Mouse (Mus musculus): ENCODE results near the gene Egfem1.
A peak's percentile ranks its signal among the peaks of the same experiment; 100 is the strongest.

Egfem1 gene

GRCm38 (mm10) chr3:29081952-29082295, at the start of gene Egfem1:
Egfem1 (plus strand) TSS chr3:29082023.
- DNase-seq (ENCODE audit: low spot score) = no peak

- no peak for DNase-seq (ENCODE audit: low spot score)
Observed at GRCm38 (mm10) chr3:29033107-29033506, 48.7 kb upstream of the Egfem1 start.

GRCm38 (mm10) chr3:29036146-29036545, 45.7 kb upstream of the Egfem1 start:
- DNase-seq (ENCODE audit: low spot score) = no peak

GRCm38 (mm10) chr3:29036620-29037019, 45.2 kb upstream of the Egfem1 start:
- DNase-seq (ENCODE audit: low spot score) = no peak

GRCm38 (mm10) chr3:29040064-29040463, 41.8 kb upstream of the Egfem1 start:
- DNase-seq (ENCODE audit: low spot score) = no peak

GRCm38 (mm10) chr3:29046281-29046680, 35.5 kb upstream of the Egfem1 start:
- no peak for DNase-seq (ENCODE audit: low spot score)

- no peak for DNase-seq (ENCODE audit: low spot score)
Observed at GRCm38 (mm10) chr3:29047273-29047932, 34.4 kb upstream of the Egfem1 start.

- no peak for DNase-seq (ENCODE audit: low spot score)
Observed at GRCm38 (mm10) chr3:29063156-29063555, 18.7 kb upstream of the Egfem1 start.

GRCm38 (mm10) chr3:29068428-29069098, 13.3 kb upstream of the Egfem1 start:
- no peak for DNase-seq (ENCODE audit: low spot score)

GRCm38 (mm10) chr3:29071315-29071714, 10.5 kb upstream of the Egfem1 start:
- DNase-seq (ENCODE audit: low spot score) = no peak

- no peak for DNase-seq (ENCODE audit: low spot score)
Observed at GRCm38 (mm10) chr3:29081517-29081916, 306 bp upstream of the Egfem1 start.

- peak; percentile 1 for DNase-seq (ENCODE audit: low spot score)
Observed at GRCm38 (mm10) chr3:29082296-29082995, 623 bp downstream of the Egfem1 start.

- DNase-seq (ENCODE audit: low spot score) = no peak
Observed at GRCm38 (mm10) chr3:29082996-29083350, 1.1 kb downstream of the Egfem1 start.

GRCm38 (mm10) chr3:29098467-29098866, 16.6 kb downstream of the Egfem1 start:
- DNase-seq (ENCODE audit: low spot score) = no peak

- DNase-seq (ENCODE audit: low spot score) = no peak
Observed at GRCm38 (mm10) chr3:29106016-29106723, 24.3 kb downstream of the Egfem1 start.

GRCm38 (mm10) chr3:29107134-29107533, 25.3 kb downstream of the Egfem1 start:
- DNase-seq (ENCODE audit: low spot score) = no peak

- no peak for DNase-seq (ENCODE audit: low spot score)
Observed at GRCm38 (mm10) chr3:29110321-29110720, 28.5 kb downstream of the Egfem1 start.

- no peak for DNase-seq (ENCODE audit: low spot score)
Observed at GRCm38 (mm10) chr3:29114517-29114916, 32.7 kb downstream of the Egfem1 start.

- no peak for DNase-seq (ENCODE audit: low spot score)
Observed at GRCm38 (mm10) chr3:29117379-29117778, 35.6 kb downstream of the Egfem1 start.

- no peak for DNase-seq (ENCODE audit: low spot score)
Observed at GRCm38 (mm10) chr3:29122556-29122955, 40.7 kb downstream of the Egfem1 start.

- DNase-seq (ENCODE audit: low spot score) = no peak
Observed at GRCm38 (mm10) chr3:29132054-29132931, 50.5 kb downstream of the Egfem1 start.

- no peak for DNase-seq (ENCODE audit: low spot score)
Observed at GRCm38 (mm10) chr3:29134509-29134908, 52.7 kb downstream of the Egfem1 start.

Data from ovary, postnatal 10 days (tissue).